Mouse (Mus musculus) hindbrain, embryonic 16.5 days (tissue): ENCODE results near the gene Tor1a. TPM values are rescaled to one million over a fixed set of nuclear protein-coding genes. Genes with fewer than 3 reads are reported as not detected.
"Not testable (repeated sequence)": the region's sequence is repeated elsewhere in the genome, so short reads cannot be mapped to it uniquely, and the experiment has no call there.

ENCODE experiments used
- ATAC-seq: fragments of 200-750 bp; cut with Nextera tagmentation; 2 replicates; pipeline ENCODE4 v1.8.0; 2017; ENCODE audit warnings: moderate TSS enrichment, moderate library complexity
- H3K27ac ChIP-seq: fragments of 300-500 bp; sonication (generic); 2 replicates; pipeline ENCODE4 v1.5.1; 2014; ENCODE audit warnings: low read depth, mild to moderate bottlenecking, control low read depth, low read length, moderate library complexity
- H3K27me3 ChIP-seq: fragments of 300-500 bp; sonication (generic); replicated peaks from 2 replicates; pipeline ENCODE4 v1.6.1; 2014; ENCODE audit warnings: low read length; ENCODE audit not compliant: control insufficient read depth, insufficient read depth
- H3K36me3 ChIP-seq: fragments of 300-500 bp; sonication (generic); 2 replicates; pipeline ENCODE4 v1.6.1; 2014; ENCODE audit warnings: mild to moderate bottlenecking, low read length, moderate library complexity, mixed read lengths; ENCODE audit not compliant: control insufficient read depth, insufficient read depth
- H3K4me1 ChIP-seq: fragments of 300-500 bp; sonication (generic); 2 replicates; pipeline ENCODE4 v1.6.1; 2014; ENCODE audit warnings: low read depth, low read length; ENCODE audit not compliant: control insufficient read depth, insufficient read depth
- H3K4me2 ChIP-seq: fragments of 300-500 bp; sonication (generic); 2 replicates; pipeline ENCODE4 v1.6.1; 2014; ENCODE audit warnings: mild to moderate bottlenecking, low read length, control low read depth, moderate library complexity
- H3K4me3 ChIP-seq: fragments of 300-500 bp; sonication (generic); 2 replicates; pipeline ENCODE4 v1.5.1; 2014; ENCODE audit warnings: mild to moderate bottlenecking, low read length, control low read depth, moderate library complexity
- H3K9ac ChIP-seq: fragments of 300-500 bp; sonication (generic); 2 replicates; pipeline ENCODE4 v1.6.1; 2014; ENCODE audit warnings: low read depth, mild to moderate bottlenecking, control low read depth, low read length, moderate library complexity
- H3K9me3 ChIP-seq: fragments of 300-500 bp; sonication (generic); 2 replicates; pipeline ENCODE4 v1.6.1; 2014; ENCODE audit warnings: mild to moderate bottlenecking, low read length, moderate library complexity; ENCODE audit not compliant: control insufficient read depth
- WGBS: fragments of 180-500 bp; shearing (Covaris S2); extraction: QIAGEN DNeasy Blood & Tissue Kit; methylation state at CpG from one replicate; pipeline ENCODE4 v1.1.7; 2014; 5-methylcytosine and 5-hydroxymethylcytosine counted together
- polyA plus RNA-seq: library from polyadenylated mRNA; unstranded; fragments of >200 nt; fragmentation: Nextera tagmentation; extraction: Ambion mirVana; gene quantifications from 2 replicates; pipeline ENCODE4 v1.2.1, GENCODE M21; 2015

The Tor1a gene
- polyA plus RNA-seq, 1 experiment from 2014 or later: 94.8 TPM

DNA sequence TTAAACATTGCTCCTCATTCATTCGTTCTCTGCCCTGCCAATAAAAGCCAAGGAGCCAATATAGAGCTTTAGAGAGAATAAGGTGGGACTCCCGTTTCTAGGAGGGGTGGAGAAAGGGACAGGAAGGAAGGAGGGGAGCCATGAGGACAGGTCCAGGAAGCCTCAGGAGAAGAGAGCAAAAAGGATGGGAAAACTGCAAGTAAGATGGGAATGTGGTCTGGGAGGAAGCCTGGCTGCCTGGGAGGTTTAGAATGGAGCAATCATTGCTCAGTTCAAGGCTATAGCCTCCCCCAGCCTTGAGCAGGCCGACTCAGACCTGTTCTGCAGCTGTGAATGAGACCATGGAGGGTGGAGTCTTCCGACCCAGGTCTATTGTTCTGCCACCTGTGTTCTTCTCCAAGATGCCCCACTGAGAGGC is 29.1 kb downstream of the Tor1a start:
- Histone ChIP-seq H3K9ac (no peak overlapping the region), H3K9me3 (no peaks in the 10 kb centered on the region), H3K36me3 (no peaks in the 10 kb centered on the region), H3K4me1 (no peaks in the 10 kb centered on the region), H3K4me3 (no peak overlapping the region), H3K27me3 (no peaks in the 10 kb centered on the region), H3K4me2 (no peak overlapping the region), H3K27ac (no peak overlapping the region)
- ATAC-seq: no peak
- WGBS: 53% methylated on average over 4 of the region's 4 CpGs

DNA sequence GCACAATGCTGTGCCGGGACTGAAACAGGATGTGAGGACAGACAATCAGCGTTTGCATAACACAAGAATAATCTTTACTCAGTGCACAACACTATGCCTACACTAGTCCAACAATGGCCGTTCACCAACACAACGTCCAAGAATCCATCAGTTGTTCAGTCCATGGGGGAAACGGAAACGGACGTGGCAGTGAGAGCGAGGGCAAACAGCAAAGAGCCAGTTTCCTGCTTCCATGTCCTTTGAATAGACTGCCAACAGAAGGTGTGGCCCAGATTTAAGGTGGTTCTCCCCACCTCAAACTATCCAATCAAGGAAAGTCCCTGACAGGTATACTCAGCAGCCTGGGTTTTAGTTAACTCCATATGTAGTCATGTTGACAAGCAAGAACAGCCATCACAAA is 30.0 kb downstream of the Tor1a start:
- 80% methylated on average over 8 of the region's 8 CpGs for WGBS
- H3K9me3 ChIP-seq: no peaks in the 10 kb centered on the region
- no peaks in the 10 kb centered on the region for H3K4me1 ChIP-seq
- no peaks in the 10 kb centered on the region for H3K36me3 ChIP-seq
- H3K4me2 ChIP-seq: no peak overlapping the region
- no peak overlapping the region for H3K9ac ChIP-seq
- no peak overlapping the region for H3K27ac ChIP-seq
- H3K27me3 ChIP-seq: no peaks in the 10 kb centered on the region
- ATAC-seq: no peak
- H3K4me3 ChIP-seq: no peak overlapping the region

DNA sequence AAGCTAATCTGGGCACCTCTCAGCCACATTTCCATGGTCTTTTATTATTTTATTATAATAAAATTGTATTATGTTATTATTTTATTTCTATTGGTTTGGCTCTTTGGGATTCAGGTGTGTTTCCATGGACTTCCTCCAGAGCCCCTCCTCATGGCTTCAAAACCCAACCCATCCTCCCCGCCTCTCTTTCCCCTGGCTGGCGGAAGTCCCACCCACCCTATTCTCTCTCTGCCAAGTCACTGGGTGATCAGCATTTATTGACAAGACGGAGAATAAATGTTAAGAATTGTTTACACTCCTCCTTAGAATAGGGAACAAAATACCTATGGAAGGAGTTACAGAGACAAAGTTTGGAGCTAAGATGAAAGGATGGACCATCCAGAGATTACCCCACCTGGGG is 30.9 kb downstream of the Tor1a start:
- Histone ChIP-seq H3K9me3 (no peaks in the 10 kb centered on the region), H3K27me3 (no peaks in the 10 kb centered on the region), H3K4me2 (no peak overlapping the region), H3K9ac (no peak overlapping the region), H3K4me3 (no peak overlapping the region), H3K27ac (no peak overlapping the region), H3K36me3 (no peaks in the 10 kb centered on the region), H3K4me1 (no peaks in the 10 kb centered on the region)
- WGBS: 74% methylated on average over 3 of the region's 3 CpGs
- ATAC-seq: no peak

DNA sequence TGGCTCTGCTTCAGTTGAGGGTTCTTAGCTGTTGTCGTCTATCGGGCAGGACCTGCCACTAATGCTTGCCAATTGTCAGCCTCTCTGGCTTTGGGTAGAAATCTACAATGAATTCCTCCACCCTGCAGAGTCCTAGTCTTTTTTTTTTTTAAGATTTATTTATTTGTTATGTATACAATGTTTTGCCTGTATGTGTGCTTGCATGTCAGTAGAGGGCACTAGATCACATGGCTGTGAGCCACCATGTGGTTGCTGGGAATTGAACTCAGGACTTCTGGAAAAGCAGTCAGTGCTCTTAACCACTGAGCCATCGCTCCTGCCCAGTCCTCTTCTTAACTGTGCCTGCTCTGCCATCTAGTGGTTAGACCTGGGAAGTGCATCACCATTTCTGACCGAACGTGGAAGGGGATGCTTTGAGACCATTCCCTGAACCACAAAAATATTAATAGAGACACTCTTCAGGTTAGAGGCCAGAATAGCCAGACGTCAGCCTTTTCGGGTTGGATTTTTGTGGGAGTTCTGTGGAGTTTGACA is 33.7 kb downstream of the Tor1a start:
- peaks cover 4% of the 10 kb centered on the region for H3K4me1 ChIP-seq
- no peak overlapping the region for H3K27ac ChIP-seq
- ATAC-seq: no peak
- H3K36me3 ChIP-seq: no peaks in the 10 kb centered on the region
- no peak overlapping the region for H3K9ac ChIP-seq
- 24% methylated on average over 7 of the region's 7 CpGs for WGBS
- H3K9me3 ChIP-seq: no peaks in the 10 kb centered on the region
- no peak overlapping the region for H3K4me3 ChIP-seq
- H3K4me2 ChIP-seq: no peak overlapping the region
- H3K27me3 ChIP-seq: no peaks in the 10 kb centered on the region

DNA sequence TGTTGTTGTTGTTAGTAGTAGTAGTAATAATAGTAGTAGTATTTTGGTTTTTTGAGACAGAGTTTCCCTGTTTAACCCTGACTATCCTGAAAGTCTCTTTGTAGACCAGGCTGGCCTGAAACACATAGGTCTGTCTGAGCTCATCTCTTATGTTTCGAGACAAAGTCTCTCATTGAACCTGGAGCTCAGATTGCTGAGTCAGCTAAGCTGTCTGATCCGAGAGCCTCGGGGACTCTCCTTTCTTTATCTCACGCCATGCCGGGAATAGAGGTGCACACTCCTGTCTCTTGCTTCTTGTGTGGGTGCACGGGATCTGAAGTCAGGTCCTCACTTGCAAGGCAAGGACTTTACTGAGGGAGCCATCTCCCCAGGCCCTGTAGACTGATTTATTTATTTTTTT is 34.7 kb downstream of the Tor1a start:
- H3K27me3 ChIP-seq: no peaks in the 10 kb centered on the region
- H3K9ac ChIP-seq: no peak overlapping the region
- no peak for ATAC-seq
- WGBS: 66% methylated on average over 6 of the region's 6 CpGs
- no peaks in the 10 kb centered on the region for H3K9me3 ChIP-seq
- H3K4me3 ChIP-seq: no peak overlapping the region
- H3K4me2 ChIP-seq: no peak overlapping the region
- H3K36me3 ChIP-seq: no peaks in the 10 kb centered on the region
- peaks cover 4% of the 10 kb centered on the region for H3K4me1 ChIP-seq
- H3K27ac ChIP-seq: no peak overlapping the region

DNA sequence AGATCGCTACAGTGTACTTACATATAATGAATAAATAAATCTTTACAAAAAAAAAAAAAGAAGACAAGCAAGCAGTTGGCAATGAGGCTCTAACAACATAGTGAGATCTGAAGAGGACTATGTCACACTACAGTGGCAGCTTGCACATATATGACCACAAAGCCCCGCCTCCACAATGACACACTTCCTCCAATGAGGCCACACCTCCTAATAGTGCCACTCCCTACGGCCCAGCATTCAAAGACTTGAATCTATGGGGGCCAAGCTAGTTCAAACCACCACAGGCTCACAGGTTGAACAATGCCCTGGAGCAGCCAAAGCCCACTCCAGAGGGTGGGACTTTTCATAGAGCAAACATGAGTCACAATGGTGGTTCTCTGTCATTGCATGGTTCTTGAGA is 35.8 kb downstream of the Tor1a start:
- H3K4me3 ChIP-seq: no peak overlapping the region
- no peak overlapping the region for H3K9ac ChIP-seq
- ATAC-seq: no peak
- H3K27ac ChIP-seq: no peak overlapping the region
- H3K9me3 ChIP-seq: no peaks in the 10 kb centered on the region
- H3K4me2 ChIP-seq: no peak overlapping the region
- 85% methylated on average over 3 of the region's 3 CpGs for WGBS
- H3K27me3 ChIP-seq: no peaks in the 10 kb centered on the region
- H3K36me3 ChIP-seq: no peaks in the 10 kb centered on the region
- peaks cover 4% of the 10 kb centered on the region for H3K4me1 ChIP-seq

DNA sequence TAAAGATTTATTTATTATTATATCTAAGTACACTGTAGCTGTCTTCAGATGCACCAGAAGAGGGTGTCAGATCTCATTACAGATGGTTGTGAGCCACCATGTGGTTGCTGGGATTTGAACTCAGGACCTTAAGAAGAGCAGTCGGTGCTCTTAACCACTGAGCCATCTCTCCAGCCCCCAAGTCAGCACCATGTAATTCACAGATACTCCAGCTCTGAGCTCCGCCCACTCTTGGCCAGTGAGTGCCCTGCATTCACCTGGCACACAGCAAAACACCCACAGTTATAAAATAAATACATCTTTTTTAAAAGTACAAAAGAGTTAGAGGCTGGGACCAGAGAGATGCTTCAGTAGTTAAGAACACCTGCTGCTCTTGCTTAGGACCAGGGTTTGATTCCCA is 36.9 kb downstream of the Tor1a start:
- not testable (repeated sequence) for H3K27me3 ChIP-seq, H3K27ac ChIP-seq, H3K4me2 ChIP-seq, H3K36me3 ChIP-seq, H3K4me1 ChIP-seq, H3K9ac ChIP-seq, H3K4me3 ChIP-seq, H3K9me3 ChIP-seq, ATAC-seq
- WGBS: 95% methylated on average over 2 of the region's 2 CpGs

DNA sequence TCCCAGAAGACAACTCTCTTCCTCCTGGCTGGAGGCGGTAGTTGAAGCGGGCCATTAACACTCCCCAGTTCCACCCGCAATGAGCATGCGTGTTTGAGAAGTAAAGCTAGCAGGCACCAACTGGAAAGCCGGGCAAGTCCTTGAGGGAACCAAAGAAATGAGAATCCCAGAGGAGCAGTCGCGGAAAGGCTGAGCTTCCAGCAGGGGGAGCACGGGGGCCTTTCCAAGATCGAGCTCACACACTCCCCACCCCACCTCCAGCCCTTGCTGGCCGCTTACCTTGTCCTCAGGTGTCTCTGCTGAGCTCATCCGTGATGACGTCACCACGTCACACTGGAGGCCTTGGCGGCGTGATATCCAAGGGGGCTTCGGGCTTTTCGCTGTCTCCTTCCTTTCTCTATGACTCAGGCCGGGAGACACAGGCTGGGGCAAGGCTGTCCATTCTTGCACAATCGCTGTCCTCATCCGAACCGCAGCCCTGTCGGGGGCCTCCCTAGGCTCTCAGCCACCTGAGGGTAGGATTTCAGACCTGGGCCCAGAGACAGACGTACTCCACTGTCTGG is 38.2 kb downstream of the Tor1a start, which contains the start of gene Ptges:
Gene Ptges (minus strand): TSS at position 381 of the 563 bp plus-strand sequence.
- no peaks in the 10 kb centered on the region for H3K9me3 ChIP-seq
- H3K36me3 ChIP-seq: no peaks in the 10 kb centered on the region
- peak; percentile 81 for ATAC-seq
- H3K4me1 ChIP-seq: peaks cover 4% of the 10 kb centered on the region
- 2% methylated on average over 23 of the region's 23 CpGs for WGBS
- no peaks in the 10 kb centered on the region for H3K27me3 ChIP-seq
- peak within 1 kb of the TSS; percentile 59 for H3K4me2 ChIP-seq
- H3K4me3 ChIP-seq: peak within 1 kb of the TSS; percentile 39
- peak within 1 kb of the TSS; percentile 66 for H3K9ac ChIP-seq
- peak within 1 kb of the TSS; percentile 55; the same call in 1 of the 2 replicates for H3K27ac ChIP-seq

DNA sequence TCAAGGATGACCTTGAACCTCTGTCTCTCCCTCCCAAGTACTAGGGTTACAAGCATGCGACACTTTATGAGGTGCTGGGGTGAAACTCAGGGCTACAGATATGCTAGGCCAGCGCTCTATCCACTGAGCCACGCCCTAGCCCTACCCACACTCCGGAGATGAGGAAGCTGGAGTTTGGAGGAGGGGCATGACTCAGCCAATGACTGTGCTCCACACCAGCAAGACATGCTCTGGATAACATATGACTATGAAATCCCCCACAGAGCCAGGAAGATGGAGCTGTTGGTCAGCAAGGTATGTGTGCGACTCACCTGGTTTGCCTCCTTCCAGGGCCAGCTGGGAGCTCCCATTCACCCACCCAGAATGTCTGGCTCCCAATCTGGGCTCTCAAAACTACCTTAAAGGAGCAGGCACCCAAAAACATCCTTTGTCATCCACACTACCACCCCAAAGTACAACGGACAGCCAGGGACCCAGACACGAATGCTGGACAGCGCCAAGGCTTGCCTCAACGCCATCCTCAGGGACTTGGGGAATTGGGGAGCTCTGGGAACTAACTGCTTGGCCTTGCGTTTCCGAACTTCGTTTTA is 38.7 kb downstream of the Tor1a start:
- peaks cover 4% of the 10 kb centered on the region for H3K4me1 ChIP-seq
- peak; percentile 49 for ATAC-seq
- WGBS: 32% methylated on average over 12 of the region's 12 CpGs
- H3K4me3 ChIP-seq: peak overlapping the region; percentile 39
- H3K36me3 ChIP-seq: no peaks in the 10 kb centered on the region
- peak overlapping the region; percentile 59 for H3K4me2 ChIP-seq
- H3K9ac ChIP-seq: peak overlapping the region; percentile 39; the same call in 1 of the 2 replicates
- H3K27ac ChIP-seq: peak overlapping the region; percentile 55; the same call in 1 of the 2 replicates
- H3K9me3 ChIP-seq: no peaks in the 10 kb centered on the region
- no peaks in the 10 kb centered on the region for H3K27me3 ChIP-seq
